Mouse (Mus musculus) heart, postnatal 0 days (tissue): ENCODE measurements around the gene Mtus2. TPM values are rescaled to one million over a fixed set of nuclear protein-coding genes. Genes with fewer than 3 reads are reported as not detected.

Source experiments
- ATAC-seq: fragments of 200-750 bp; cut with Nextera tagmentation; 2 replicates; pipeline ENCODE4 v1.8.0; 2017; ENCODE audit warnings: low read depth, moderate number of reproducible peaks, moderate library complexity; ENCODE audit not compliant: insufficient read depth
- DNase-seq: peaks from one replicate; pipeline ENCODE4 v3.0.0-alpha.2; 2016; ENCODE audit warnings: low spot score
- H3K27ac ChIP-seq: fragments of 300-500 bp; sonication (generic); 2 replicates; pipeline ENCODE4 v1.5.1; 2014; ENCODE audit warnings: low read depth, mild to moderate bottlenecking
- H3K27me3 ChIP-seq: fragments of 300-500 bp; sonication (generic); 2 replicates; pipeline ENCODE4 v1.6.1; 2014; ENCODE audit warnings: low read length, mixed read lengths; ENCODE audit not compliant: control insufficient read depth, insufficient read depth
- H3K36me3 ChIP-seq: fragments of 300-500 bp; sonication (generic); replicated peaks from 2 replicates; pipeline ENCODE4 v1.6.1; 2014; ENCODE audit warnings: low read length, mixed read lengths; ENCODE audit not compliant: control insufficient read depth, insufficient read depth
- H3K4me1 ChIP-seq: fragments of 300-500 bp; sonication (generic); 2 replicates; pipeline ENCODE4 v1.6.1; 2014; ENCODE audit warnings: antibody characterized with exemption; ENCODE audit not compliant: control insufficient read depth, insufficient read depth
- H3K4me2 ChIP-seq: fragments of 300-500 bp; sonication (generic); 2 replicates; pipeline ENCODE4 v1.6.1; 2014; ENCODE audit warnings: low read depth, mild to moderate bottlenecking, low read length, moderate library complexity
- H3K4me3 ChIP-seq: fragments of 300-500 bp; sonication (generic); 2 replicates; pipeline ENCODE4 v1.5.1; 2014; ENCODE audit warnings: low read depth, low read length
- H3K9ac ChIP-seq: fragments of 300-500 bp; sonication (generic); replicated peaks from 2 replicates; pipeline ENCODE4 v1.6.1; 2014; ENCODE audit warnings: low read depth, low read length, mixed read lengths
- H3K9me3 ChIP-seq: fragments of 300-500 bp; sonication (generic); replicated peaks from 2 replicates; pipeline ENCODE4 v1.6.1; 2016; ENCODE audit warnings: low read length; ENCODE audit not compliant: control insufficient read depth
- CTCF ChIP-seq: IDR thresholded peaks from 2 replicates; pipeline ENCODE4 v1.5.1; 2016; ENCODE audit warnings: antibody characterized with exemption, control low read depth, low read depth
- EP300 ChIP-seq: IDR thresholded peaks from 2 replicates; pipeline ENCODE4 v1.6.1; 2016; ENCODE audit warnings: antibody characterized with exemption, low read depth
- WGBS: fragments of 180-500 bp; shearing (Covaris S2); extraction: QIAGEN DNeasy Blood & Tissue Kit; methylation state at CpG from one replicate; pipeline ENCODE4 v1.1.7; 2014; 5-methylcytosine and 5-hydroxymethylcytosine counted together
- polyA plus RNA-seq: library from polyadenylated mRNA; unstranded; fragments of >200 nt; fragmentation: Nextera tagmentation; extraction: Ambion mirVana; gene quantifications from 2 replicates; pipeline ENCODE4 v1.2.1, GENCODE M21; 2015
- total RNA-seq: library from RNA; depleted of rRNA; stranded (reverse); fragments of >200 nt; gene quantifications from 2 replicates; pipeline ENCODE4 v1.2.3, GENCODE M21; 2014; ENCODE audit warnings: low replicate concordance; rRNA removed

Mtus2 gene
- total and polyA plus RNA-seq, 2 experiments from 2014 or later = 59.9 to 165 TPM

DNA sequence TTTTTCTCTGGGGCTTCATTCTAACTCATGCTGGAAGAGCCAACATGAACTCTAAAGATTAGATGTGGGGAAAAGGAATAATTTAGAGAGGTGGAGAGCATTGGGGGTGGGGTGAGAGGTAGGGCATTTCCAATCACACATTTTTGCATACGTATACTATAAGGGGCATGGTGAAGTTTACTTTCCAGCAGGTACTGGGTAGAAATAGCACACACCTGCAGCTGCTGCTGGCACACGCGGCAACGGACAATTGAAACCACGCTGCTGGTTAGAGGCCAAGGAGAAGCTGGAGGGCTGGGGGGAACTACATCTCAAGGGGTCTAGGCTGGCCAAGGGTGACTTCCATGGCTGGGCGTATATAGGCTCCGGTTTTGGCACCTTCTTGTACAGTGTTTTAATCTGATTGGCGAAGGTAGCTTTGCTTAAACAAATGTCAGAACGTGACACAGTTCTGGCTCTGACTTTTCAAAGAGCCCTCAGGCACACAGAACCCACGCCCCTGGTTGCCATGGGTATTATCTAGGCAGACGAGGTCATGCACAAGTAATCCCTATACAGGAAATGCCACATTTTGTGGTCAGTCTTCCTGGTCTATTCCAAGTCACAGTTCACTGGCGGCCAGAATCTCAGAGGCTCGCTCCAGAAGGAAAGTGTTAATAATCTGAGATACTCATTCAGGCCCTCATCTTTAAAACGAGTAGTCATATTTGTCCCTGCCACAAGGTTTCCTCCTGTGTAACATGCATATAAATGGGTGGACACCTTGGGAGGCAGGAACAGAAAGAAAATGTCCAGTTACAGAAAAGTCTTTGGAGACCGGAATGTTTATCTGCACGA is 404.0 kb downstream of the Mtus2 start:
- Histone ChIP-seq H3K36me3 (0 out of 2 replicates have a peak, but pooled peaks cover 6% of the 10 kb centered on the region), H3K9me3 (no peaks in the 10 kb centered on the region), H3K9ac (no peak overlapping the region), H3K4me1 (peaks cover 30% of the 10 kb centered on the region), H3K27me3 (no peaks in the 10 kb centered on the region), H3K4me2 (peak overlapping the region; percentile 33), H3K4me3 (no peak overlapping the region), H3K27ac (peak overlapping the region; percentile 36)
- ATAC-seq (peak; percentile 76), DNase-seq (peak; percentile 78)
- 14% methylated on average over 16 of the region's 16 CpGs for WGBS
- TF ChIP-seq CTCF = no peak
- TF ChIP-seq EP300 = peak; percentile 39; the same call in 1 of the 2 replicates

DNA sequence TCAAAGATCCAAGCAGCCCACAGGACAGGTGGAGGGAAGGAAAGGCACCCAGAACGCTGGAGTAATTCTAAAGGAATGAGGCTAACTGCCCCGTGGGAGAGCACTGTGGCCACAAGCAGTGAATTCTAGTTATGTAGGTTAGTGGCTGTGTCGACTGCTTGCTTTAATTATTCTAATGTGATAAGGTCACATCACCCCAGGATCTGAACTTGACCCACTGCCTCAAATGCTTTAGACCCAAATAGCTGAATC is 404.6 kb downstream of the Mtus2 start:
- TF ChIP-seq CTCF (no peak), EP300 (no peak)
- Histone ChIP-seq H3K4me2 (peak overlapping the region; percentile 33; the same call in 1 of the 2 replicates), H3K9ac (no peak overlapping the region), H3K27ac (peak overlapping the region; percentile 36), H3K36me3 (0 out of 2 replicates have a peak, but pooled peaks cover 6% of the 10 kb centered on the region), H3K9me3 (no peaks in the 10 kb centered on the region), H3K27me3 (no peaks in the 10 kb centered on the region), H3K4me3 (no peak overlapping the region), H3K4me1 (peaks cover 30% of the 10 kb centered on the region)
- DNase-seq (no peak), ATAC-seq (no peak)
- WGBS = 20% methylated on average over 3 of the region's 3 CpGs

DNA sequence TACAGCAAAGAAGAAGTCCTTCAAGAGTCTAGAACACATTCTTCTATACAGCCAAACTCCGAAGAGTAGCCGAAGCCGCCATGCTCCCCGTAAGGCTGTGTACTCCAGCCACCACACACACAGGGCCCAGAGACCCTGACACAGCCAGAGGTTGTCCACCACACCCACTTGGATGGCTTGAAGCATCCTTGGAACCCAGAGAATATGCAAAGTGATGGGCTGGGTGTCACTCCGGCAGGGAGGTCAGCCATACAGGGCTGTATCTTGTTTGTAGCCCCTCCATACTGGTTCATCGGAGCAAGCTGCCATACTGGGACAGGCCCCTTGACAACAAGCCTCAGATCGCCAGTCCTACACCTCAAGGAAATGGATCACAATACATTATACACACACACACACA is 405.2 kb downstream of the Mtus2 start:
- Histone ChIP-seq H3K9me3 (no peaks in the 10 kb centered on the region), H3K4me2 (no peak overlapping the region), H3K9ac (no peak overlapping the region), H3K36me3 (0 out of 2 replicates have a peak, but pooled peaks cover 6% of the 10 kb centered on the region), H3K4me3 (no peak overlapping the region), H3K27me3 (no peaks in the 10 kb centered on the region), H3K27ac (no peak overlapping the region), H3K4me1 (peaks cover 28% of the 10 kb centered on the region)
- ATAC-seq (no peak), DNase-seq (no peak)
- TF ChIP-seq CTCF (no peak), EP300 (no peak)
- 92% methylated on average over 7 of the region's 7 CpGs for WGBS

DNA sequence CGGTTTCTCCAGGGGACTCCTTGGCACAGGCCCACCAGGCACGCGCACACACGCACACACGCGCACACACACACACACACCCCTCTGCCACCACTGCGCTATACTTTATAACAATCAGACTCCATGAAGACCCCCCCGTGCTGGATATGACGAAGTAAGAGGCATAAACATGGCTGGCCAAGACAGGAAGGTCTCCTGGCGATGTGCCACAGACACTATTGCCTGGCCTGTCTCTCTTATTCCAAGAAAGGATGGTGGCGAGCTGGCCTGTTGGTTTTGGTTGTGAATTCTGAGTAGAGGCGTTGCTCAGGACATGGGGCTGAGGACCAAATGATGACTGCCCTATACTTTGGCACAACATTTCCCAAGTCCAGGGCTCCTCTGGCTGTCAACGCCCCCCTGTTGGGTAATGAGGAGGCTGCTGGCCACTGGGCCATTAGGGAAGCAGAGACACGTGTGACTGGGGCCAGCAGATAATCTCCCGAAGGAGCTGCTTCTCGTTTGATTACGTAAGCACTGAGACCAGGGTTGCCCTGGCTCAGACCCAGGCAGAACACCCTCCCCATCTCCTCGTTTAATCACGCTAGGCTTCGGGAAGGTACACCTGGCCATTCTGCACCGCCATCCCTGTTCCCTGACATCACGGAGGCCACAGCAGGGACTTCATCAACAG is 406.5 kb downstream of the Mtus2 start:
- H3K9me3 ChIP-seq = no peaks in the 10 kb centered on the region
- no peak overlapping the region for H3K27ac ChIP-seq
- H3K27me3 ChIP-seq = no peaks in the 10 kb centered on the region
- 0 out of 2 replicates have a peak, but pooled peaks cover 6% of the 10 kb centered on the region for H3K36me3 ChIP-seq
- no peak overlapping the region for H3K4me3 ChIP-seq
- H3K4me2 ChIP-seq = no peak overlapping the region
- no peak overlapping the region for H3K9ac ChIP-seq
- H3K4me1 ChIP-seq = peaks cover 28% of the 10 kb centered on the region
- no peak for DNase-seq
- TF ChIP-seq CTCF (no peak), EP300 (no peak)
- no peak for ATAC-seq
- WGBS = 72% methylated on average over 22 of the region's 22 CpGs

Other genes with a start within 250 kb of the Mtus2 start
- gene Flt1, start 231.3 kb upstream of the Mtus2 start, total RNA-seq = 32.0 and 39.1 TPM in 2 replicates
- gene Flt1, start 231.3 kb upstream of the Mtus2 start, polyA plus RNA-seq = 11.8 and 12.3 TPM in 2 replicates
- 116 and 247 TPM in 2 replicates for gene Pomp, start 96.9 kb upstream of the Mtus2 start, total RNA-seq
- gene Pomp, start 96.9 kb upstream of the Mtus2 start, polyA plus RNA-seq = 312 and 325 TPM in 2 replicates
- 0.35 and 3.5 TPM in 2 replicates for gene Slc46a3, start 62.5 kb upstream of the Mtus2 start, total RNA-seq
- gene Slc46a3, start 62.5 kb upstream of the Mtus2 start, polyA plus RNA-seq = 3.1 and 4.7 TPM in 2 replicates